Mouse (Mus musculus) liver, embryonic 14.5 days (tissue): ENCODE measurements at regions not wholly inside any gene's neighbourhood (a gene's known extent, or its start where the extent isn't known, plus 50 kb on each side); places are given as distances from the start of the nearest gene placed in this dataset.

Experiments
- CTCF ChIP-seq: IDR thresholded peaks from 2 replicates; pipeline ENCODE4 v1.5.1; 2016; ENCODE audit warnings: antibody characterized with exemption, low read depth, control low read depth
- EP300 ChIP-seq: IDR thresholded peaks from 2 replicates; pipeline ENCODE4 v1.6.1; 2016; ENCODE audit warnings: antibody characterized with exemption, low read depth

- no peak for TF ChIP-seq CTCF
- no peak for TF ChIP-seq EP300
Measured at GRCm38 (mm10) chr5:133010624-133011575, 467.8 kb upstream of the Auts2 start.
